Mouse (Mus musculus) kidney, postnatal 0 days (tissue): ENCODE data around the gene Nusap1. TPM values are rescaled to one million over a fixed set of nuclear protein-coding genes. Genes with fewer than 3 reads are reported as not detected.
"Not testable (repeated sequence)": the region's sequence is repeated elsewhere in the genome, so short reads cannot be mapped to it uniquely, and the experiment has no call there.

Experiments used
- ATAC-seq: fragments of 200-750 bp; cut with Nextera tagmentation; replicated peaks from 2 replicates; pipeline ENCODE4 v1.8.0; 2017; ENCODE audit warnings: low read depth, moderate number of reproducible peaks, moderate TSS enrichment, moderate library complexity; ENCODE audit not compliant: low FRiP score
- DNase-seq: peaks from one replicate; pipeline ENCODE4 v3.0.0-alpha.2; 2016; ENCODE audit warnings: low spot score
- H3K27ac ChIP-seq: fragments of 300-500 bp; sonication (generic); 2 replicates; pipeline ENCODE4 v1.5.1; 2014; ENCODE audit warnings: mild to moderate bottlenecking
- H3K27me3 ChIP-seq: fragments of 300-500 bp; sonication (generic); 2 replicates; pipeline ENCODE4 v1.6.1; 2014; ENCODE audit warnings: low read length, mixed read lengths; ENCODE audit not compliant: insufficient read depth
- H3K36me3 ChIP-seq: fragments of 300-500 bp; sonication (generic); 2 replicates; pipeline ENCODE4 v1.6.1; 2014; ENCODE audit warnings: low read length, mixed read lengths; ENCODE audit not compliant: insufficient read depth
- H3K4me1 ChIP-seq: fragments of 300-500 bp; sonication (generic); replicated peaks from 2 replicates; pipeline ENCODE4 v1.6.1; 2014; ENCODE audit warnings: antibody characterized with exemption, low read length, mixed read lengths; ENCODE audit not compliant: insufficient read depth
- H3K4me2 ChIP-seq: fragments of 300-500 bp; sonication (generic); 2 replicates; pipeline ENCODE4 v1.6.1; 2014; ENCODE audit warnings: mild to moderate bottlenecking, low read length, moderate library complexity, mixed read lengths
- H3K4me3 ChIP-seq: fragments of 300-500 bp; sonication (generic); replicated peaks from 2 replicates; pipeline ENCODE4 v1.5.1; 2014; ENCODE audit warnings: low read depth, low read length
- H3K9ac ChIP-seq: fragments of 300-500 bp; sonication (generic); 2 replicates; pipeline ENCODE4 v1.6.1; 2014; ENCODE audit warnings: low read depth, low read length
- H3K9me3 ChIP-seq: fragments of 300-500 bp; sonication (generic); replicated peaks from 2 replicates; pipeline ENCODE4 v1.6.1; 2016; ENCODE audit warnings: low read length, inconsistent platforms, mixed read lengths
- CTCF ChIP-seq: IDR thresholded peaks from 2 replicates; pipeline ENCODE4 v1.5.1; 2016; ENCODE audit warnings: antibody characterized with exemption, low read depth, mild to moderate bottlenecking, moderate library complexity
- WGBS: fragments of 180-500 bp; shearing (Covaris S2); extraction: QIAGEN DNeasy Blood & Tissue Kit; methylation state at CpG from one replicate; pipeline ENCODE4 v1.1.7; 2014; 5-methylcytosine and 5-hydroxymethylcytosine counted together
- polyA plus RNA-seq: library from polyadenylated mRNA; unstranded; fragments of >200 nt; fragmentation: Nextera tagmentation; extraction: Ambion mirVana; gene quantifications from 2 replicates; pipeline ENCODE4 v1.2.1, GENCODE M21; 2015

Gene Nusap1
- polyA plus RNA-seq, 1 experiment from 2014 or later: 31.9 TPM

DNA sequence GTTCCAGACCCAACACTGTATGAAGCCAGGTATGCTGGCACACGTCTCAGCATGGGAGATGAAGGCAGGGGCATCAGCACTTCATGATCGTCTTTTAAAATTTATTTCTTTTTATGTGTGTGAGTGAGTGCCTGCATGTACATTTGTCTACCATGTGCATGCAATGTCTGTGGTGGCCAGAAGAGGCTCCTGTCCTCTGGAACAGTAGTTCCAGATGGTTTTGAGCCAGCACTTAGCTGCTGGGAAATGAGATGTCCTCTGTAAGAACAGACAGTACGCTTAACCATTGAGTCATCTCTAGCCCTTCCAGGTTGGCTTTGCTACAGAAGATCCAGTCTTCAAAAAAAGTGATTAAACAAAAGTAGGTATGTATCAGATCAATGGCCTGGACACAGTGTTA lies 26.9 kb upstream of the Nusap1 start:
- DNase-seq (no peak), ATAC-seq (no peak)
- no peak overlapping the region for H3K4me3 ChIP-seq
- no peak overlapping the region for H3K4me2 ChIP-seq
- no peaks in the 10 kb centered on the region for H3K9me3 ChIP-seq
- peak; percentile 25; the same call in 1 of the 2 replicates for TF ChIP-seq CTCF
- H3K27ac ChIP-seq: no peak overlapping the region
- 94% methylated on average over 3 of the region's 3 CpGs for WGBS
- H3K9ac ChIP-seq: no peak overlapping the region
- H3K4me1 ChIP-seq: peaks cover 3% of the 10 kb centered on the region; the same call in 1 of the 2 replicates
- no peaks in the 10 kb centered on the region for H3K27me3 ChIP-seq
- no peaks in the 10 kb centered on the region for H3K36me3 ChIP-seq

- ATAC-seq (no peak), DNase-seq (no peak)
- Histone ChIP-seq H3K4me1 (peaks cover 3% of the 10 kb centered on the region; the same call in 1 of the 2 replicates), H3K36me3 (peaks cover 12% of the 10 kb centered on the region; the same call in 1 of the 2 replicates), H3K4me3 (peak overlapping the region; percentile 96; the same call in 1 of the 2 replicates), H3K27ac (peak overlapping the region; percentile 75), H3K4me2 (peak overlapping the region; percentile 40), H3K9me3 (no peaks in the 10 kb centered on the region), H3K9ac (peak overlapping the region; percentile 15; the same call in 1 of the 2 replicates), H3K27me3 (no peaks in the 10 kb centered on the region)
- TF ChIP-seq CTCF: no peak
- 5% methylated on average over 7 of the region's 7 CpGs for WGBS
Measured at GRCm38 (mm10) chr2:119593765-119594112, 24.4 kb upstream of the Nusap1 start.

DNA sequence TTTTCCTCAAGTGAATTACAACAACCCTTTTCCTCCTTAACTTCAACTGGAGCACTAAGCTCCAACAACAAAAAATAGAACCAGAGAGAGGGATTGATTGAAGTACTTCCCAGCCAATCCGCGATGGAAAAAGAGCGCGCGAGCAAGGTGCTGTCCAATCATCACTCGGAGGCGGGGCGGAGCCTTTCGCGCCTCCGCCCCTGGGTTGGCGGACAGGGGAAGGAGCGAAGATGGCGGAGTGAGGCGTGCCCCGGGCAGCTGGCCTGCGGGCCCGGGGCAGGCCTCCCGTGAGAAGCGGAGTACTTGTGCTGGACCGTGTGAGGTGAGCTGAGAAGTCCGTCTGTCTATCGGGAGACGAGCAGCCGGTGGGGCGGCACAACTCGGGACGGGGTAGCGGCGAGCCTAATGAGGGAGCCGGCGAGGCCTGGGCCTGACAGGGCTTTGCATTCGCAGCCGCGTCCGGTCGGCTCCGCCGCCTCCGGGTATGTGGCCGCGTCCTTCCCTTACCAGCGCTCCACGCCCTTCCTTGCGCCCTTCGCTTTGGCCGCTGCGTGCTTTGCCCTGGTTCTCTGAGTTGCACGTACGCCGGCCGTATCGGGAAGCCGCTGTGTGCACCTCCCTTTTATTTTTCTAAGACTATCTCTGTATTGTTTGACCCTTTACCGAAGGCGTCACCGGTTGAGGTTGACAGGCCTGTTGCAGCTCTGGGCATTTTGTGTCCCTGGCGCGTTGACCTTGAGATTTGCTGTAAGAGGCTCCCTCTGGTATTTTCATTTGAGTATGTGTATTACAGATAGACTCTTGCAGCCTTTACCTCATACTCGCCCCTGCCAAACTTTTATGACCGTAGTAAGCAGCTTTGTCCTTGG lies 23.8 kb upstream of the Nusap1 start:
- under 1% methylated on average over 54 of the region's 61 CpGs for WGBS
- ATAC-seq (peak; percentile 97), DNase-seq (peak; percentile 98)
- Histone ChIP-seq H3K27me3 (no peaks in the 10 kb centered on the region), H3K36me3 (peaks cover 17% of the 10 kb centered on the region), H3K4me2 (peak overlapping the region; percentile 77), H3K4me3 (peak overlapping the region; percentile 96), H3K27ac (peak overlapping the region; percentile 95), H3K4me1 (peaks cover 3% of the 10 kb centered on the region; the same call in 1 of the 2 replicates), H3K9ac (peak overlapping the region; percentile 97), H3K9me3 (no peaks in the 10 kb centered on the region)
- TF ChIP-seq CTCF: no peak

DNA sequence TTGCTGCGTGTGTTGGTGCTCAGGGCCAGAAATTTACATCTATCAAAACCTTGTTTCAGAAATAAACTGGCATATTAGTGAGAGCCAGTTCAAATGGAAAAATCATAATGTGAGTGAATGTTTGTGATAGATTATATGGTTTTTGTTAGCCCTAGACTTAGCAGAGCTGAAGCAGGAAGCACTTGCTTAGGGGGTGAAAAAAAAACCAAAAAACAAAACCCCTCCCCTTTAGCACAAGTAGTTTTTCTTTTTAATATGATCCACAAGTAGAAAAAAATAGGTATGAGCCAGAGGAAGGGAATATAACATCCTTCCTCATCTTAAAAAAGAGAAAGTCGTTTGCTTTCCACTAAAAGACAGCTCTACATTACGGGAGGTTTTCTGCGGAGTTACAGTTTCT lies 22.8 kb upstream of the Nusap1 start:
- Histone ChIP-seq H3K4me3 (peak overlapping the region; percentile 96), H3K9ac (peak overlapping the region; percentile 97), H3K4me1 (peaks cover 3% of the 10 kb centered on the region; the same call in 1 of the 2 replicates), H3K27ac (no peak overlapping the region), H3K4me2 (peak overlapping the region; percentile 77), H3K27me3 (no peaks in the 10 kb centered on the region), H3K9me3 (no peaks in the 10 kb centered on the region), H3K36me3 (peaks cover 23% of the 10 kb centered on the region)
- ATAC-seq (no peak), DNase-seq (no peak)
- WGBS: 20% methylated on average over 4 of the region's 4 CpGs
- TF ChIP-seq CTCF: no peak

GRCm38 (mm10) chr2:119596781-119597330 lies 21.2 kb upstream of the Nusap1 start:
- 82% methylated on average over 8 of the region's 8 CpGs for WGBS
- Histone ChIP-seq H3K4me2 (no peak overlapping the region), H3K9ac (no peak overlapping the region), H3K4me3 (no peak overlapping the region), H3K36me3 (peaks cover 24% of the 10 kb centered on the region), H3K9me3 (no peaks in the 10 kb centered on the region), H3K4me1 (peaks cover 3% of the 10 kb centered on the region; the same call in 1 of the 2 replicates), H3K27ac (no peak overlapping the region), H3K27me3 (no peaks in the 10 kb centered on the region)
- DNase-seq: no peak
- ATAC-seq: no peak
- TF ChIP-seq CTCF: no peak

GRCm38 (mm10) chr2:119601027-119601426 lies 17.1 kb upstream of the Nusap1 start:
- ATAC-seq (no peak), DNase-seq (no peak)
- Histone ChIP-seq H3K4me1 (no peaks in the 10 kb centered on the region), H3K4me2 (no peak overlapping the region), H3K4me3 (no peak overlapping the region), H3K27ac (no peak overlapping the region), H3K27me3 (no peaks in the 10 kb centered on the region), H3K9ac (no peak overlapping the region), H3K9me3 (no peaks in the 10 kb centered on the region), H3K36me3 (peaks cover 34% of the 10 kb centered on the region)
- no peak for TF ChIP-seq CTCF
- WGBS: 83% methylated on average over 4 of the region's 4 CpGs

DNA sequence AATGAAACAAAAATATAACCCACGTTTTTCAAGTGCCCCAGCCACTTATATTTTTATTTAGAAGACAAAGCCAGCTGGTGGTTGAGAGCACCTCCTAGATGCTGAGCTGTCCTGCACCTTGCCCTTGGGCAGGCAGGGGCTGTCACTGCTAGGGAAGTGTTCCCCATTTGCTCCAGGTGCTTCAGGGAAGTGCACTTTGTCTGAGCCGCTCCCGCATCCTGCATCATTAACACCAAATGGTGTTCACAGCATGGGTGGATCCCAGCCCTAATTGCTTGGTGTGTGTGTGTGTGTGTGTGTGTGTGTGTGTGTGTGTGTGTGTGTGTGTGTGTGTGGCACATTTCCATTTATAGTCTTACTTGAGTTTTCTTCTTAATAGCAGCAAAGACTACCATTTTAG lies 16.5 kb upstream of the Nusap1 start:
- not testable (repeated sequence) for H3K4me2 ChIP-seq, H3K9ac ChIP-seq, ATAC-seq, DNase-seq, H3K27me3 ChIP-seq, H3K4me1 ChIP-seq, H3K4me3 ChIP-seq, H3K9me3 ChIP-seq, H3K27ac ChIP-seq
- WGBS: 53% methylated on average over 3 of the region's 3 CpGs
- H3K36me3 ChIP-seq: peaks cover 34% of the 10 kb centered on the region
